Mouse (Mus musculus) embryo, embryonic 11 days (tissue): ENCODE data around the gene Fam114a1.

Source experiments
- DNase-seq: peaks from one replicate; pipeline ENCODE4 v3.0.0-alpha.2; 2015

Gene Fam114a1

GRCm38 (mm10) chr5:64969861-64970771 is at the start of gene Fam114a1:
TSS of gene Fam114a1 (plus strand) at chr5:64970071.
- DNase-seq: peak; percentile 84

- DNase-seq: no peak
These were observed 46.9 kb upstream of the Fam114a1 start for GRCm38 (mm10) chr5:64922891-64923381.

- no peak for DNase-seq
These were observed 37.7 kb upstream of the Fam114a1 start for GRCm38 (mm10) chr5:64932215-64932614.

DNA sequence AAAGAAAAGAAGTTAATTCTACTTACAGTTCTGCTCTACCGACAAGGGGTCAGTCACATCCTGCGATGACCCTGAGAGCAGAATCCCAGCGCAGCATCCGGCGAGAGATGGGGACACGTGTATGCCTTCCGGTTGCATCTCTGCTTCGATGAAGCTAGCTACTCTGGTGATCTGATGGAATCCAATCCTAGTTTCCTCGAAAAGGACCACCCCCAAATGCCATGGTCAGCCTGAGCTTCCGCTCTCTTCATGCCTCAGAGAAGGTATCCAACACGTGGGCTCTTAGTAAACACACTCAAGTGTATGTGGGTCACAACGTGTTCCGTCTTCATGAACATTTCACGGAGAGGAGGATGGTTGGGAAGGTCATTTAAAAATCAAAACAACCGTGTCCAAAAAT is 37.1 kb upstream of the Fam114a1 start:
- no peak for DNase-seq

DNA sequence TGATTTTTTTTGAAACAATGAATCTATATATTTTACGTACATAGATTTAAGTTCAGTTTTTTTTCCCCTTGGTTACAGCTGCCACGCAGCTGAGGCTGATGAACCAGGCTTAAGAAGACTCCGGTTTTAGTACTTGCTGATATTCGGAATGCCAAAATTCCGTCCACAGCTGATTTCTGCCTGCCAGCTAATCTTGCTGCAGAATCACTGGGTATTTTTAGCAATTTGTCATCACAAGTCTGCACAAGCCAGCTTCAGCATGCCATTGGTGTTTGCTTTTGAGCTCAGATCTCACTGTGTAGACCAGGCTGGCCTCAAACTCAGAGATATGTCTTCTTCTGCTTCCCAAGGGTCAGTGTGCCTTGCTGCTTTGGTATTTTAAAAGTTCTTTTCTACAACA is 18.4 kb upstream of the Fam114a1 start:
- no peak for DNase-seq

DNA sequence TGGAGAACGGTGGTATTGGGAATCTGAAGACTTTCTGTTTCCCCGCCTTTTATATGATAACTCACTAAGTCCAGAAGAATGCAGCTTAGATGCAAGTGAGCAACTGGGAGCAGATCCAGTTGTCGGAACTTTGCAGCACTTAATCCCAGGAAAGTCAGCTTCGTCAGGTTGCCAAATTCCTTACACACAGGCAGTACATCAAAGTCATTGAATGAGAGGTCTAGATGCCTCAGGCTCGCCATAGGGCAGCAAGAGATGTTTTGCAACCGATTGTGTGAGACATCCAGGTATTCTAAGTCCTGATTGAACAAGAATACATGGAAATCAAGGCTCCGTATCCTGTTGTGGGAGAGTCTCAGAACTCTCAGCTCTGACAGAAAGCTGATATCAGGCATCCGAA is 14.9 kb upstream of the Fam114a1 start:
- DNase-seq: no peak

GRCm38 (mm10) chr5:64958991-64959842 is 10.7 kb upstream of the Fam114a1 start:
- no peak for DNase-seq

- no peak for DNase-seq
These were observed 10.0 kb upstream of the Fam114a1 start, which contains the start of gene Tlr6 for GRCm38 (mm10) chr5:64959843-64960230. TSS of gene Tlr6 (minus strand) at chr5:64960097.

GRCm38 (mm10) chr5:64960857-64961391 is 8.9 kb upstream of the Fam114a1 start:
- DNase-seq: no peak

- DNase-seq: no peak
These were observed 6.6 kb upstream of the Fam114a1 start for GRCm38 (mm10) chr5:64963271-64963670.

GRCm38 (mm10) chr5:64963735-64964134 is 6.1 kb upstream of the Fam114a1 start:
- DNase-seq: no peak

DNA sequence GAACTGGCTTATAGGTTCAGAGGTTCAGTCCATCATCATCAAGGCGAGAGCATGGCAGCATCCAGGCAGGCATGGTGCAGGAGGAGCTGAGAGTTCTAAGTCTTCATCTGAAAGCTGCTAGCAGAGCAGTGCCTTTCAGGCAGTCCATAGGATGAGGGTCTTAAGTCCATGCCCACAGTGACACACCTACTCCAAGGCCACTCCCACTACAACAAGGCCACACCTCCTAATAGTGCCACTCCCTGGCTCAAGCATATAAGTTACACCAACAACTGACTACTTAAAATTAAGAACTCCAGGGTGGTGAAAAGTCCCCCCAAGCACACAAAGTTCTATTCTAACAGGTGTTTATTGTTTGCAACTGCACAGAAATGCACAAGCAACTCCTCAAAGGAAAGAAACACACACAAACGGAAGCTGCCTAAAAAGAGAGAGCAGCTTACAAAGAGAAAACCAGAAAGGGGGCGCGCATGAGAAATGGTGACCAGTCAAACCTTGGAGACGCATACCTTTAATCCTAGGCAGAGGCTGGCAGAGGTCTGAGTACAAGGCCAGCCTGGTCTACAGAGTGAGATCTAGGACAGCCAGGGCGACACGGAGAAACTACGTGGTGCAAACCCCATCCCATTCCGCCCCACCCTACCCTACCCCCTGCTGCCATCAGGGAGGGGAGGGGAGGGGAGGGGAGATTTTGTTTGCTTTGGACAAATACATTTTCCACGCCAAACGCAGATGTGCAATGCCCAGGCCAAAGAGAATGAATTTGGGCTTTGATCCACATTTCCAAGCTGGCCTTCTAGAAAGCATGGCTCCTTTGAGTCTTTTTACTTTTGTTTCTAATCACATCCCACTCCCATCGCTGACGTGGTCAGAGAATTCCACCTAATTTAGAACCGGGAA is 660 bp upstream of the Fam114a1 start:
- DNase-seq: peak; percentile 49

DNA sequence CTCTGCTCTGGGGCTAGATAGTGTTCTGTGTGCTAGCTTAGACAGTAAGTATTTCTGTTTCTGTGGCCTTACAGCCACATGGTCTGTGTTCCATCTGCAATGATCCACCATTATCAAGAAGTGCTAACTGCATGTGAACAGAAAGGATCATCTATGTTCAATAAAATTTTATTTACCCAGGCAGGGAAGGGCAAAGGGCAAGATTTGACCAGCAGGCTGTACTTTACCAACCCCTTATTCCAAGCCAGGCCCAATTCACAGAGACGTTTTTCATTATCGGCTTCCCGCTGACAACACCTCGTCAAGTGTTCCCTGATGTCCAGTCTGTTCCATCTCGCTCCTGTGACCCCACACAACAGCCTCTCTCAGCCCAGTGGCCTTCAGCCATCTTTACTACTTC is 5.2 kb downstream of the Fam114a1 start:
- DNase-seq: no peak

- no peak for DNase-seq
These were observed 7.3 kb downstream of the Fam114a1 start for GRCm38 (mm10) chr5:64977128-64977527.

DNA sequence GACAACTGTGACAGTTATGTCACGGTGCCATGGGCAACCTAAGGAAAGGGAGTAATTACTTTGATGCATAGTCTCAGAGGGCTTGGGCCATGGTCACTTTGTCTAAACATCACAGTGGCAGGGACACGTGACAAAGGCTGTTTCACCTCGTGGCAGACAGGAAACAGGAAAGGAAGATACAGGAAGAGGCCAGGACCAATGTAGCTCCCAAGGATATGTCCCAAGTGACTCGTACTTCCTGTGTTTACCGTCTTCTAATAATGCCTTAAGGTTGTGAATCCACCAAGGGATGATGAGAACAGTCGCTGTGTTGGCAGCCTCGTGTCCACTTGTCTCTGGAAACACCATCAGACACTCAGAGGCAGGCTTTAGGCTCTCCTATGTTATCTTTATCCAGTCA is 16.1 kb downstream of the Fam114a1 start:
- DNase-seq: no peak

- DNase-seq: no peak
These were observed 20.1 kb downstream of the Fam114a1 start for GRCm38 (mm10) chr5:64989940-64990339.

DNA sequence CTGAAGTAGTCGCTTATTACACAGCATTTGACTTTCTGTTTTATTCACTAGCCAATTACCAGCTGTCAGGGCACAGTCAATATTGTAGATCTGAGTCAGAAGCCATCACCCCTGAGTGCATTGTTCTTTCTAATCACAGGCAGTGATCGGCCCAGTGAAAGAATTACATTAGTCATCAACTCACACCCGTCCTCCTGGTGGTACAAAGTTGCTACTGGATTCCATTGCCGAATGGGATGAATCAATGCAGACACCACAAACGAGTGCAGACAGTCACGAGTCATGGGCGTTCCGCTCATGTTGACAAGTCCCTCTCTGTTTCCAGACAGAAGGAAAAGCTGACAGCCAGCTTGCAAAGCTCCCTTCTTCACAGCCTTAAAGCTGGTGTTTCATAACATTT is 22.7 kb downstream of the Fam114a1 start:
- DNase-seq: no peak

- no peak for DNase-seq
These were observed 25.5 kb downstream of the Fam114a1 start for GRCm38 (mm10) chr5:64995408-64995807.

GRCm38 (mm10) chr5:65002940-65003824 is 33.3 kb downstream of the Fam114a1 start:
- DNase-seq: peak; percentile 51

- DNase-seq: no peak
These were observed 34.2 kb downstream of the Fam114a1 start for GRCm38 (mm10) chr5:65003946-65004535.

GRCm38 (mm10) chr5:65005251-65005650 is 35.4 kb downstream of the Fam114a1 start:
- DNase-seq: no peak
